Mouse (Mus musculus) liver, adult 2 months (tissue): ENCODE data around the gene Gmpr. TPM values are rescaled to one million over a fixed set of nuclear protein-coding genes. Genes with fewer than 3 reads are reported as not detected.

ENCODE experiments used
- DNase-seq: peaks from one replicate; pipeline ENCODE4 v3.0.0-alpha.2; 2011; ENCODE audit warnings: low read depth, low spot score; ENCODE audit errors: extremely low read depth
- H3K27ac ChIP-seq: fragments of 200-500 bp; replicated peaks from 2 replicates; pipeline ENCODE4 v1.5.1; 2012; ENCODE audit warnings: low read depth, mild to moderate bottlenecking, control low read depth, inconsistent platforms, low read length; ENCODE audit not compliant: insufficient read depth
- H3K27me3 ChIP-seq: fragments of 200-500 bp; 2 replicates; pipeline ENCODE4 v1.6.1; 2012; ENCODE audit warnings: mild to moderate bottlenecking, moderate library complexity, low read length, inconsistent platforms; ENCODE audit not compliant: control insufficient read depth, insufficient read depth
- H3K36me3 ChIP-seq: fragments of 200-500 bp; 2 replicates; pipeline ENCODE4 v1.6.1; 2012; ENCODE audit warnings: low read length, inconsistent platforms; ENCODE audit not compliant: control insufficient read depth, insufficient read depth
- H3K4me1 ChIP-seq: fragments of 200-500 bp; 2 replicates; pipeline ENCODE4 v1.6.1; 2011; ENCODE audit warnings: low read length; ENCODE audit not compliant: control insufficient read depth, insufficient read depth
- H3K4me3 ChIP-seq: fragments of 200-500 bp; 2 replicates; pipeline ENCODE4 v1.5.1; 2011; ENCODE audit warnings: low read depth, mild to moderate bottlenecking, control low read depth, low read length, moderate library complexity; ENCODE audit not compliant: insufficient read depth
- H3K79me2 ChIP-seq: fragments of 200-500 bp; 2 replicates; pipeline ENCODE4 v1.6.1; 2012; ENCODE audit warnings: inconsistent platforms, mild to moderate bottlenecking, low read length, moderate library complexity; ENCODE audit not compliant: control insufficient read depth, insufficient read depth
- H3K9ac ChIP-seq: fragments of 200-500 bp; 2 replicates; pipeline ENCODE4 v1.6.1; 2012; ENCODE audit warnings: low read depth, mild to moderate bottlenecking, control low read depth, inconsistent platforms, low read length
- CTCF ChIP-seq: fragments of 200-500 bp; IDR thresholded peaks from 2 replicates; pipeline ENCODE4 v1.5.1; 2011; ENCODE audit warnings: low read depth, low read length, control low read depth
- POLR2A ChIP-seq: fragments of 200-500 bp; IDR thresholded peaks from 2 replicates; pipeline ENCODE4 v1.6.1; 2011; ENCODE audit warnings: low read length, control low read depth; ENCODE audit not compliant: insufficient read depth; ENCODE audit errors: extremely low read depth
- WGBS: fragments of 180-500 bp; shearing (Covaris S2); methylation state at CpG from one replicate; pipeline ENCODE4 v1.1.7; 2018; 5-methylcytosine and 5-hydroxymethylcytosine counted together
- polyA plus RNA-seq: library from polyadenylated mRNA; depleted of rRNA; stranded (reverse); fragments of >200 nt; gene quantifications from 2 replicates; pipeline ENCODE4 v1.2.3, GENCODE M21; 2012
- total RNA-seq: library from RNA; depleted of rRNA; stranded (reverse); fragments of >200 nt; gene quantifications from 2 replicates; pipeline ENCODE4 v1.2.3, GENCODE M21; 2014

Gene Gmpr
- total and polyA plus RNA-seq, 2 experiments: 1.1 to 2.2 TPM

GRCm38 (mm10) chr13:45579751-45580150 lies 72.5 kb downstream of the Gmpr start:
- Histone ChIP-seq H3K4me1 (no peaks in the 10 kb centered on the region), H3K27me3 (no peaks in the 10 kb centered on the region), H3K79me2 (no peaks in the 10 kb centered on the region), H3K36me3 (no peaks in the 10 kb centered on the region), H3K4me3 (no peak overlapping the region), H3K27ac (no peak overlapping the region), H3K9ac (no peak overlapping the region)
- TF ChIP-seq POLR2A: no peak
- TF ChIP-seq CTCF: no peak
- DNase-seq: no peak
- WGBS: 90% methylated on average over 3 of the region's 3 CpGs

GRCm38 (mm10) chr13:45582294-45582693 lies 75.0 kb downstream of the Gmpr start:
- Histone ChIP-seq H3K27me3 (no peaks in the 10 kb centered on the region), H3K79me2 (no peaks in the 10 kb centered on the region), H3K4me1 (no peaks in the 10 kb centered on the region), H3K9ac (no peak overlapping the region), H3K27ac (no peak overlapping the region), H3K36me3 (no peaks in the 10 kb centered on the region), H3K4me3 (no peak overlapping the region)
- TF ChIP-seq POLR2A (no peak), CTCF (no peak)
- DNase-seq: no peak
- WGBS: 94% methylated on average over 12 of the region's 12 CpGs

GRCm38 (mm10) chr13:45583061-45583460 lies 75.8 kb downstream of the Gmpr start:
- Histone ChIP-seq H3K27ac (no peak overlapping the region), H3K4me3 (no peak overlapping the region), H3K27me3 (no peaks in the 10 kb centered on the region), H3K9ac (no peak overlapping the region), H3K4me1 (no peaks in the 10 kb centered on the region), H3K36me3 (no peaks in the 10 kb centered on the region), H3K79me2 (0 out of 2 replicates have a peak, but pooled peaks cover 4% of the 10 kb centered on the region)
- DNase-seq: no peak
- 94% methylated on average over 5 of the region's 5 CpGs for WGBS
- TF ChIP-seq CTCF (peak; percentile 36; the same call in 1 of the 2 replicates), POLR2A (no peak)

GRCm38 (mm10) chr13:45590898-45591297 lies 83.7 kb downstream of the Gmpr start:
- Histone ChIP-seq H3K4me1 (peaks cover 3% of the 10 kb centered on the region), H3K79me2 (peaks cover 5% of the 10 kb centered on the region; the same call in 1 of the 2 replicates), H3K27me3 (no peaks in the 10 kb centered on the region), H3K36me3 (no peaks in the 10 kb centered on the region), H3K4me3 (no peak overlapping the region), H3K27ac (no peak overlapping the region), H3K9ac (no peak overlapping the region)
- TF ChIP-seq POLR2A: no peak
- TF ChIP-seq CTCF: no peak
- DNase-seq: no peak

GRCm38 (mm10) chr13:45593914-45594313 lies 86.7 kb downstream of the Gmpr start:
- 75% methylated on average over 1 of the region's 1 CpGs for WGBS

GRCm38 (mm10) chr13:45595416-45595815 lies 88.2 kb downstream of the Gmpr start:
- Histone ChIP-seq H3K4me1 (no peaks in the 10 kb centered on the region; the same call in none of the 2 replicates), H3K36me3 (no peaks in the 10 kb centered on the region), H3K4me3 (no peak overlapping the region), H3K27ac (no peak overlapping the region), H3K79me2 (no peaks in the 10 kb centered on the region), H3K9ac (no peak overlapping the region), H3K27me3 (no peaks in the 10 kb centered on the region)
- no peak for DNase-seq
- WGBS: 88% methylated on average over 7 of the region's 7 CpGs
- no peak for TF ChIP-seq CTCF
- no peak for TF ChIP-seq POLR2A

More at GRCm38 (mm10) chr13:45593914-45594313, 86.7 kb downstream of the Gmpr start:
- no peak for TF ChIP-seq CTCF
- no peak for TF ChIP-seq POLR2A
- H3K9ac ChIP-seq: no peak overlapping the region
- H3K27me3 ChIP-seq: no peaks in the 10 kb centered on the region
- H3K4me1 ChIP-seq: peaks cover 3% of the 10 kb centered on the region
- no peaks in the 10 kb centered on the region for H3K79me2 ChIP-seq
- no peaks in the 10 kb centered on the region for H3K36me3 ChIP-seq
- no peak overlapping the region for H3K27ac ChIP-seq
- DNase-seq: no peak
- no peak overlapping the region for H3K4me3 ChIP-seq
